Mouse (Mus musculus) small intestine, adult 10 weeks (tissue): Measurements from ENCODE around the gene Sdf2. TPM values are rescaled to one million over a fixed set of nuclear protein-coding genes. Genes with fewer than 3 reads are reported as not detected.

ENCODE experiments used
- polyA plus RNA-seq: library from polyadenylated mRNA; stranded (reverse); fragments of 350-450 nt; fragmentation: Illumina TruSeq; extraction: RNeasy Lipid Tissue Mini Kit (QIAGEN cat#74804); gene quantifications from one replicate; pipeline ENCODE4 v1.2.3, GENCODE M21; 2014; ENCODE audit warnings: low replicate concordance

The Sdf2 gene
- 15.0 TPM for polyA plus RNA-seq

GRCm38 (mm10) chr11:78245627-78246317 is at the start of gene Sdf2, which contains the start of gene Supt6:
TSS of gene Sdf2 (plus strand) at chr11:78245746.
TSS of gene Supt6 (minus strand) at chr11:78245987.

GRCm38 (mm10) chr11:78261380-78262352 is 16.1 kb downstream of the Sdf2 start, which contains the start of gene 2610507B11Rik:
TSS of gene 2610507B11Rik (plus strand) at chr11:78261752.

DNA sequence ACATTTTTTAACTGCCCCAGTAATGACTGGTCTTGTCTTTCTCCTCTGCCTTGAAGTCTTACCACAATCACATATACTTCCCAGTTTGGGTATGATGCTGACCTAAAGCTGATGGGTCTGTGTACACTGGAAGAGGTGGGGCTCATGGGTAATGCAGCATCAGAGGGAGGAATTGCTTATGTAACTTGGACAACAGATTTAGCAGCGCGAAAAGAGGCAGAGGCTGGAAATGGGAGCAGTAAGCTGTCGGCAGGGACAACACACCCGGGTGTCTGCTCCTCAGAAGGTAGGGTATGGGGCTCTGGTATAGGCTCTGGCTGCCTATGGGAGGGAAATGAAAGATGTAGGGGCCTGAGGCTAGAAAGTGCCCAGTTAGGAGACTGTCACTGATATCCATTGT is 45.1 kb downstream of the Sdf2 start, which contains the start of gene BC030499:
TSS of gene BC030499 (plus strand) at position 188 of the 400 bp plus-strand sequence.

DNA sequence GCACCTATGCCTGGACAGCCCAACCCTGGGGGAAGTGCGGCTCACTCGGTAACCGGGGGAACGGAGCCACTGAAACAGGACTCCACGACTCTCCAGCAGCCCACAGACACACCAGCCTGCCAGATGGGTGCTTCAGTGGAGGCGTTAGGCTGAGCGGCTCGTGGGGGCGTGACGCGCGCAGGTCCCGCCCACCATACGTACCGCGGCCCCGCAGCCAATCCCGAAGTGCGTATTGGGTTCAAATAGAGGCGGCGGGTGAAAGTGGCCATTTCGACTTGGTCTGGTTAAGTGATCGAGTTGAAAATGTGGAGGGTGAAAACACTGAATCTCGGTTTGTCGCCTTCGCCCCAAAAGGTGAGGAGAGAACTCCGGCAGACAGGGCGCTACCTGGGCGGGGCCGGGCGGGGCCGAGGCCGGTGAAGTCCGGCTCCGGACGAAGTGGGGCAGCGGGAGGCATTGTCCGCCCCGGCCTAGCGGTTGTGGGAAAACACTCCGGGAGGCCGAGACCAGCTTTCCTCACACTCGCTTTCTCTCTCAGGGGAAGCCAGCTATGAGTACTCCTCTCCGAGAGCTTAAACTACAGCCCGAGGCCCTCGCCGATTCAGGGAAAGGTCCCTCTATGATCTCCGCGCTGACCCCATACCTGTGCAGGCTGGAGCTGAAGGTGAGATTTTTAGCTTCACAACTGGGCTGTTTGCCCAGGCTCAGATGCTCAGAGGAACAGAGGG is 56.0 kb downstream of the Sdf2 start, which contains the start of gene Spag5:
TSS of gene Spag5 (plus strand) at position 173 of the 728 bp plus-strand sequence.

Other genes starting within 250 kb of the Sdf2 start
- 1.0 TPM for gene Dhrs13, start 213.5 kb upstream of the Sdf2 start, polyA plus RNA-seq
- 0.37 TPM for gene Flot2, start 207.8 kb upstream of the Sdf2 start, polyA plus RNA-seq
- gene Eral1, start 165.4 kb upstream of the Sdf2 start, polyA plus RNA-seq, result 2.7 TPM
- gene Fam222b, start 151.1 kb upstream of the Sdf2 start, polyA plus RNA-seq, result 7.3 TPM
- 1.4 TPM for gene Traf4, start 80.2 kb upstream of the Sdf2 start, polyA plus RNA-seq
- 0.97 TPM for gene Nek8, start 69.1 kb upstream of the Sdf2 start, polyA plus RNA-seq
- 5.6 TPM for gene Tlcd1, start 69.0 kb upstream of the Sdf2 start, polyA plus RNA-seq
- gene Rpl23a, start 62.2 kb upstream of the Sdf2 start, polyA plus RNA-seq, result 432 TPM
- 0.93 TPM for gene Rab34, start 57.3 kb upstream of the Sdf2 start, polyA plus RNA-seq
- 0.89 TPM for gene Proca1, start 52.4 kb upstream of the Sdf2 start, polyA plus RNA-seq
- 7.2 TPM for gene Supt6, start 241 bp downstream of the Sdf2 start, polyA plus RNA-seq
- 55.5 TPM for gene 2610507B11Rik, start 16.0 kb downstream of the Sdf2 start, polyA plus RNA-seq
- 1.5 TPM for gene BC030499, start 45.1 kb downstream of the Sdf2 start, polyA plus RNA-seq
- 8.9 TPM for gene Spag5, start 55.8 kb downstream of the Sdf2 start, polyA plus RNA-seq
- gene Aldoc, start 77.2 kb downstream of the Sdf2 start, polyA plus RNA-seq, result 3.8 TPM
- 1.9 TPM for gene Pigs, start 82.7 kb downstream of the Sdf2 start, polyA plus RNA-seq
- gene Unc119, start 97.7 kb downstream of the Sdf2 start, polyA plus RNA-seq, result not detected
- not detected for gene Foxn1, start 140.8 kb downstream of the Sdf2 start, polyA plus RNA-seq
- 6.7 TPM for gene Slc13a2, start 176.5 kb downstream of the Sdf2 start, polyA plus RNA-seq
- gene Slc46a1, start 220.0 kb downstream of the Sdf2 start, polyA plus RNA-seq, result 8.8 TPM